Mouse (Mus musculus): ENCODE results near the gene Gm7694. TPM values are rescaled to one million over a fixed set of nuclear protein-coding genes. Genes with fewer than 3 reads are reported as not detected.

Gm7694 gene
- polyA plus RNA-seq, 1 experiment: 0.17 TPM

- TF ChIP-seq TAL1 (IDR thresholded peaks at IDR 0.05; ENCODE audit: low read length) (no peak), GATA1 (IDR thresholded peaks at IDR 0.05; ENCODE audit: low read length) (no peak)
- Histone ChIP-seq H3K27me3 (ENCODE audit: control insufficient read depth) (no peaks in the 10 kb centered on the region), H3K36me3 (ENCODE audit: control insufficient read depth) (no peaks in the 10 kb centered on the region), H3K4me3 (replicated peaks) (peak overlapping the region; percentile 54), H3K9me3 (ENCODE audit: control insufficient read depth, low read length) (no peaks in the 10 kb centered on the region), H3K4me1 (ENCODE audit: control insufficient read depth) (no peaks in the 10 kb centered on the region)
Measured at GRCm38 (mm10) chr1:170254893-170255559, 51.1 kb downstream of the Gm7694 start.

Other genes starting within 250 kb of the Gm7694 start
- gene Ddr2, start 195.6 kb downstream of the Gm7694 start, polyA plus RNA-seq (2012): under 0.01 TPM in 1 of 2 replicates, not detected in the other
- 0.31 and 0.32 TPM in 2 replicates for gene Uap1, start 131.4 kb downstream of the Gm7694 start, polyA plus RNA-seq (2012)
- gene Uhmk1, start 90.9 kb downstream of the Gm7694 start, polyA plus RNA-seq (2012): 0.07 and 0.08 TPM in 2 replicates
- not detected in 2 replicates for gene Sh2d1b2, start 73.6 kb downstream of the Gm7694 start, polyA plus RNA-seq (2012)
- gene Sh2d1b1, start 29.0 kb downstream of the Gm7694 start, polyA plus RNA-seq (2012): not detected in 2 replicates
- not detected in 2 replicates for gene Spata46, start 2.5 kb upstream of the Gm7694 start, polyA plus RNA-seq (2012)

Data from erythroblast, embryonic 14.5 days (primary cell).